Mouse (Mus musculus) layer of hippocampus, adult 8-10 months (tissue): ENCODE results near the gene Tmem203. TPM values are rescaled to one million over a fixed set of nuclear protein-coding genes. Genes with fewer than 3 reads are reported as not detected.
A peak's percentile ranks its signal among the peaks of the same experiment; 100 is the strongest.

Source experiments
- DNase-seq, 2 experiments: peaks; one replicate each; pipeline ENCODE4 v3.0.0; 2022; ENCODE audit warnings: low spot score in 2 of 2
- total RNA-seq, 4 experiments: library from RNA; stranded (reverse); gene quantifications; 2 replicates each; pipeline ENCODE4 v1.2.4; 2022

Gene Tmem203
- 10 to 100 TPM; 27.0 to 44.4 (median 33.9) TPM for total RNA-seq

DNA sequence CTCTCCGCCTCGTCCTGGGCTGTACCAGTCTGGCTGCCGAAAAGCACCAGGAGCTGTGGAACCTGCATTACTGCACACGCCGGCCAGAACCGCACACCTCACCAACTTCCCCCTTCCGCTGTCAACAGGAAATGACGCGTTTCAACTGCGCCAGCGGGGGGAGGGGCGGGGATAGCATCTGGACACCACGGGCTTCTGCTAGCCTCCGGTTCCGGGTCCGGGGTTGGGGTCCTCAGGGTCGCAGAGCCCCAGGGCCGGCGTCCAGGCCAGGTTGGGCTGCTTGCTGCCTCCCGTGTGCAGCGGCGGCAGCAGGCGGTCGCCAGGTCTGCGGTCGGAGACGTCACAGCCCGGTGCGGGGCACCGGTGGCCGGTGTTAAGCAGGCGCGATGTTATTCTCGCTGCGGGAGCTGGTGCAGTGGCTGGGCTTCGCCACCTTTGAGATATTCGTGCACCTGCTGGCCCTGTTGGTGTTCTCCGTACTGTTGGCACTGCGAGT is at the start of gene Tmem203:
Tmem203 (plus strand) TSS at position 156 of the 496 bp plus-strand sequence.
- peak in 1 of 2 experiments; percentile 78 for DNase-seq

DNA sequence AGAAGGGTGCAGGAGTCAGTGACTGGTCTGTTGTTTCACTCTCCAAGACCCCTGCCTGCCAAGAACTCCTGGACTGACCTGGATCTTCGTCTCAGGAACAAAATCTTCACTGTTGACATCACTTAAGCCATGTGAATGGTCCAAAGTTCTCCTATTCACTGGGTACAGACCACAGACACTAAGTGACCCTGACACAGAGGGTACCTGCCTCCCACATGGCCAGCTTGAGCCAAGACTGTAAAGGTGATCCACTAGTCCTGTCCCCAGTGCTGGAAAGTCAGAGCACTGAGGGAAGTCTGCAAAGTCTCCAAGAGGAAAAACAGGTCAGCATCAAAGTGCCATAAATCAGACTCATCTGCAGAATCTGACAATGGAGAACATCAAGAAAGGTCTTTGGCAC is 47.6 kb upstream of the Tmem203 start:
- DNase-seq: no peak

DNA sequence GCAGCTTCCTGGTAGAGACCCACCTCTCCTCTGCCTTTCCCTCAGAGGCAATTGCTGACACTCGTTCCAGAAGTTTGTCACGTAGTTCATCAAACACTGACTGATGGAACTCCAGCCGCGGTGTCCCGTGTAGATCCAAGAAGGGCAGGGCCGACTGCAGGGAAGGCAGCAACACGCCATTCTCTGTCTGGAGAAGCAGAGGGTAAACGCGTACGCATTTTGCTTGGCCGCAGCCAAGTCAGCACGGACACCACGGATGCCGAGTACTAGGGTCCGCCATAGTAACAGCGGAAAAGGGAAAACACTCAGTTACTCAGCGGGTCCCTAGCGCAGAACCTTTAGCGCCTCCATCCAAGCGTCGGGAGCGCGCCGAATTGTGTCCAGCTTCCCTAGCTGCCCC is 44.6 kb upstream of the Tmem203 start:
- no peak for DNase-seq

DNA sequence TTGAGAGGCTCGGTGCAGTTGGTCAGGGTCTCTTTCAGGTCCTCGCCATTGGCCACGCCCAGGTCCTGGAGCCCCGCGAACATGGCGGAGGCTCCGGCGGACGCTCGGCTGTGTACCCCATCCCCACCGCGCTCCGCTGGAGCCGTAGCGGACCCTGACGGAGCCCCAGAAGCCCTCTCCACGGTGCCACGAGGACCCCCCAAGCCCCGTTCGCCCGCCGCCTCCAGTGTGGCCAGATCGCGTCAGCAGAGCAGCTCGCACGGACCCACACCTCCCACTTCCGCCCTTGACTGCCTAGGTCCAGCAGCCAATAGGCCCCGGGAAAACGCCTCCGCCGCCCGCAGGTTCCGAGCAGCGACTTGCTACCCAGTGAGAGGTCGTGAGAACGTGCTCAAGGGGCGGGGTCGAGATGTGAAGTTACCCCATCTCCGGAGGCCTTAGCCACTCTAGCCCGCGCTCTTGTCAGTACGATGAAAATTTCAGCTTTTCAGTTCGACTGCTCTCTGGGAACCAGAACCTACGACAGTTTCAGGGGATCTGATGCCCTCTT is 44.0 kb upstream of the Tmem203 start, which contains the start of gene Nelfb:
Nelfb (minus strand) TSS at position 369 of the 550 bp plus-strand sequence.
- DNase-seq: peak; percentile 75 to 80

DNA sequence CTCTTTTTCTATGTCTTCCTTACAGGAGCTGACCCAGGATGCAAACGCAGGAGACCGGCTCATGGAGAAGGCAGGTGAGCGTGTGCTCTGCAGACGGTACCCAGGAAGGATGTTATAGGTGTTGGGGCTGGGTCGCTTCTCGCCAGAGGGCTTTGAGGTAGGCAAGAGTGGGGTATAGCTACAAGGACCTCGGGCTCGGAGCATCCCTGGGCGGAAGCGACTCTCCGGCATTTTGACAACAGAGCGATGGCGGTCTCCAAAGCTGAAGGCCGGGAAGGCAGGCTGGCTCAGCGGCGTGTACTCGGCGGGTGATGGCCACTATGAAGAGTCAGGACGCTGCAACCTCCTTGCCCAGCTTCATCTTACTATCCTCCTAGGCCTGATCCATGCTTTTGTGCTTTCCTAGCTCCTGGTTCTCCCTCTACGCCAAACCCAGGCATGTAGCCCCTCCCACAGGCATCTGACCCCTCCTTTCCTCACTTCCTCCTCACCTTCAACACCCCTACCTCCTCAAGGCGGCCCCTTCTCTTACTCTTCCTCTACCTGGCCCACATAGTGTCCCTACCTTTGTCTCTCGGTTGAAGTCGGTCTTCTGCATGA is 41.9 kb upstream of the Tmem203 start:
- no peak for DNase-seq

DNA sequence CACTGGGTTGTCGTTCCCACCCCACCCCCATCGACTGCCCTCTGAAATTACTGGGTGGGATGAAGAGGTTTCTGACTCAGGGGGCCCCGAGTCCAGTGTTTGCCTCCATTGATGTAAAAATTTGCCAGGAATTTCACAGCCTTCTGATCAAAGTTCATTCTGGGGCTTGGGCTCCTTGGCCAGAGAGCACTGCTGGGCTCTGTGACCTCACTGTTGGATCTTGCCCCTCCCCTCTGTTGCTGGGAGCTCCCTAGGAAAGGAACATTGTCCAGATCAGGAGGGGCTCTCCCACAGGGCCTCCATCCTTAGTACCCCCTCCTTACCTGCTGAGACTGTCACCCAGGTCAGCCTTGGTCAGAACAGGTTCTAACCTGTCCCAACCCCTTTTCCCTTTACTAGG is 40.8 kb upstream of the Tmem203 start, which contains the start of gene Stpg3:
Stpg3 (minus strand) TSS at position 194 of the 400 bp plus-strand sequence.
- no peak for DNase-seq

DNA sequence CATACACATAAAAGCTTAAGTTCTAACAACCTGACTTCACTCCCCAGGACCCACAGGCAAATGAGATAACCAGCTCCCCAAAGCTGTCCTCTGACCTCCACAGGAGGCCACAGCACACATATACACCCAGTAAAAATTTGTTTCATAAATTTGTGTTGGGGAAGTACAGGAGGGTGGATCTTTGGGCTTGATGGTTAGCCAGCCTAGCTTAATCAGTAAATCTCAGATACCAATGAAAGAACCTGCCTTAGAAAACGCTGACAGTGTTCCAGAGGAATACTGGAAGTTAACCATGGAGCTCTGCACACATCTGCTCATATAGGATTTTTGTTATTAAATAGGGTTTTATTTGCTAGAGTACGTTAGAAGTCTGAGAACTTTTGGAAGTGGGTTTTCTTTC is 37.6 kb upstream of the Tmem203 start:
- DNase-seq: no peak

DNA sequence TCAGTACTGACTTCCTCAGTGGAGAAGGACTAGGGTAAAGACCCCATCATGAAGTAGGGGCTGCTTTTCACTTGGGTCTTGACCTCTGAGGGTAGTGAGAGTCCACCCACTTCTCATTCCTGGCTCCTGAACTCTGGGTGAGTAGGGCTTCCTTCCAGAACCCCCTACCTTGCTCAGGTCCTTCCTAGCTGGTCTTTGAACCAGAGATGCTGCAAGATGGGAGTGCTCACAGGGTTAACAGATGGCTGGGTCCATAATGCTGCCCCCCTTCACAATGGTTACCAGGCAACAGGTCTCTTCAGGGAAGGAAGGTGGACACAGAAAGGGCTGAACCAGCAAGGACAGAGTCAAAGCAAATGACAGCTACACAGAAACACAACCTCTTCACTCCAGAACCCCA is 36.8 kb upstream of the Tmem203 start, which contains the start of gene Fam166a:
Fam166a (plus strand) TSS at position 301 of the 400 bp plus-strand sequence.
- DNase-seq: no peak

DNA sequence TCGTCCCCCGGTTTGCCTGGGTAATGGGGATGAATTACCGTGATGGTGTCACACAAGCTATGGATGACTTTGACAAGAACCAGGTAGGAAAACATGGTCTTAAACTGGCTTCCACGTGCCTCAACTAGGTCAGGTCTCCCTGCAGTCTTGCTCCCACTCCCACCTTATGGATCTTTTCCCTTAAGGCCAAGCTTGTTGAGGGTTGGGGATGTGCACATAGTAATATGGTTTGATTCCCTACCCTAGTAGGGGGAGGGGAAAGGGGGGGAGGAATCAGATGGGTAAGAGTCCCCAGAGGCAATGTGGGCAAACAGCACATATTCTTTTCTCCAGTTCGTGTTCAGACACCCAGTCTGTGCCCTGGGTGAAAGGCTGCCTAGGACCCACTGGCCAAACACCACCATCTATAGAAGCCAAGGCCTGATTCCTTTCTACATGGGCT is 33.9 kb upstream of the Tmem203 start:
- no peak for DNase-seq

DNA sequence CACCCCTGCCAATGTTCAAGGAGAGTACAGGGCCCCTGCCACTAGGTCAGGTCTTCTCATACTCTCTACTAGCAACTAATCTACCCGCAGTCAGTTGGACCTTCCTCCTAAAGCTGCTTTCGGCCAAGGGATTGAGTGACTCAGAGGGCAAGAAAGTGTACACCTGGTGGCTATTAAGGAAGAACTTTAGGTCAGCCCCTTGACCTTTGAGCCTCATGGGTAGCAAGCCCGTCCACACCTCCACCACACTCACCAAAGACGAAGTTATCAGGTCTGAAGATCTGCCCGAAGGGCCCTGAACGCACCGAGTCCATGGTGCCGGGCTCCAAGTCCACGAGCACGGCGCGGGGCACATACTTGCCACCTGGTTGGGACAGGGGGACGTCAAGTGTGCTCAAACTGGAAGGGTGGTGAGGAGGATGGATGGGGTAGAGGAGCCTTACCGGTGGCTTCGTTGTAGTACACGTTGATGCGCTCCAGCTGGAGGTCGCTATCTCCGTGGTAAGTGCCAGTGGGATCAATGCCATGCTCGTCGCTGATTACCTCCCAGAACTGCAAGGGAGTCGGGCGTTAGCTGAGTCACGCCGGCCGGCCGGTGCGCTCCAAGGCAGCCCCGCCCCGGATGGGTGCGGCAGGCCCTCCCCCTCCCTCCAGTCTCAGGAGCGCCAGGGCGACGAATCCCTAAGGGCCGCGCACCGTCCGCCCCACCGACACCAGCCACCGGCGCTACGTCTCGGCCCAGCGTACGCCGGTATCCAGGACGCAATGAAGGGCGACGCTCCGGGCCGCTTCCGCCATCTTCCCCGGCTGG is 31.4 kb upstream of the Tmem203 start:
- peak; percentile 67 for DNase-seq

DNA sequence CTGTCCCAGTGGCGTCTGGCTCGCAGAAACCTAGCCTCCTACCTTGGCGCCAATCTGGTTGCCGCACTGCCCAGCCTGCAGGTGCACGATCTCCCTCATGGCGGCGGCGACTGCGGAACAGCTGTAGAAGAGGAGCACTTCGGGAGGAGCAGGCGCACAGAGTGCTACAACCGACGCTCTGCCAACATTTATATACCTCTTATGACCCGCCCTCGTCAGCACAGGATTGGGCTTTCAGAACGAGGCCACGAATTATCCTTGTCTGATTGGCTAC is 30.8 kb upstream of the Tmem203 start, which contains the start of gene Tubb4b:
Tubb4b (minus strand) TSS at position 211 of the 274 bp plus-strand sequence.
- no peak for DNase-seq

DNA sequence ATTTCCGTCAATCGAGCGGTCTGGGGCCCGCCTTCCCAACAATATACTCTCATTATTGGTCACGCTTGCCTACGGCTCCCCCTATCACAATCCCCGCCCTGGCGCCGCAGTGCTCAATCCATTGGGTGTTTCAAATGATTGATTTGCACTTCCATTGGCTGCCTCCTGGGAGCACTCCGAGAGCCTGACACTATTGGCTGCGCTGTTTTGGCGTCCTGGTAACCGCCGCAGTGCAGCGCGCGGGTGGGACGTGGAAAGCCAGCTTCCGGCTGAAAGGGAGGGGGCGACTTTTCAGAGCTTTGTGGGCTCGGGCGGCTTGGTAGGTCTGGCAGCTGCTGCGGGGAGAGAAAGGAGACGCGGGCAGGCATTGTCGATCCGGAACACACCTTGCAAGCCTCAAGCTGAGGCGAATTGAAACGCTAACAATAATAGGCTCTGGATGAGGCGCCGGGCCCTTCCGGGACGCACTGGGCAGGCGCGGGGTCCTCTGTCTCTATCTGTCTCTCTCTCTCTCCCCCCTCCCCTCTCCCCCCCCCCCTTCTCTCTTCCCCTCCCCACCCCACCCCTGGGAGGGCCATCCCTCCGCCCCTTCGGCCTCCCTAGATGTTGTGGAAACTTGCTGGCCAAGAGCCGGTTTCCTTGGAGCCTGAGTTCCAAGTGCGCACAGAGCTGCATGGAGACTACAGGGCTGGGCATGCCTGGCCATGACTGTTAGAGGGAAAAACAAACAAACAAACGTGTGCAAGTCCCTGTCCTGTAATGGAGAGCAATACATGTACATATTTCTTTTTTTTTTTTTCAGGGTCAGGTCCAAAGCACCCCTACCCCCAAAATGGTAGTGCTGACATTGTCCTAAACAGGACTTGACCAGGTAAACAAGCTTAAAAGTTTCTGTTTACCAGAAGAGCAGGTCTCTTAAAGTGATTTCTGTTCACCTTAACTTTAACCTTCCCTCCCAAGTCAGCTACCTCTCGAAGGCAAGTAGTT is 30.2 kb upstream of the Tmem203 start:
- peak; percentile 99 to 100 for DNase-seq

DNA sequence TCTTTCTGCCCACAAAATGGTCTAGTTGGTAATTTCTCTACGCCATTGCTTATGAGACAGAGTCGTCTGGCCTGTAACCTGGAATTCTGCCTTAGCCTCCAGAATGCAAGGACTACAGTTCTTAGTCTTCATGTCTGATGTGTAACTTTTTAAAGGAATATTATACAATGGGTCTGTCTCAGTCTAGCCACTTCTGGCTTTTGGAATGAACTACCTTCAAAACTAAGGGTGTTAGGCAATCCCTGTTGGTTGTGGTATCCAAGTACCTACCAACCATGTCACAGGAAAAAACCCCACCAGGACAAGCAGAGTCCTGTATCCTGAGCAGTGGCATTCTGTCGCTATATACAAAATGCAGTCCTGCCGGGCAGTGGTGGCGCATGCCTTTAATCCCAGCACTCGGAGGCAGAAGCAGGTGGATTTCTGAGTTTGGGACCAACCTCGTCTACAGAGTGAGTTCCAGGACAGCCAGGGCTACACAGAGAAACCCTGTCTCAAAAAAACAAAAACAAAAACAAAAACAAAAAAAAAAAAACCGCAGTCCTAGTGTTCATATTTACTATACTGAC is 29.3 kb upstream of the Tmem203 start:
- DNase-seq: no peak

DNA sequence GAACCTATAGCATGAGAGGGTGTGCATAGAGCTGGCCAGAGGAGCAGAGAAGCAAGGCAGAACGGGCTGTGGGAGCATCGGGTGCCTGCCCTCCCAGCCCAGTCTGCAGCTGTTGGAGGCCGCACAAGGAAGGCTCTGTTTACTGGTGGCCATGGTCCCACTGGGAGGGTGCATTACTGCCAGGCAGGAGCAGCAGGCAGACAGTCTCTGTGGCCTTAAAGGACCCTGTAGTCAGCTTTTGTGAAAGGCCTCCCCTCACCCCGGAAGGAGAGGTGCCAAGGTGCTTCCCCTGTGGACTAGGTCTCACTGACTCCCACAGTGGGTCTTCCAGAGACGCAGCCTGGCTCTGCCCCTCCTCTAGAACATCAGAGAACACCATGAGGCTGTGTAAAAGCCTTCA is 28.4 kb upstream of the Tmem203 start:
- DNase-seq: peak; percentile 66 to 74

DNA sequence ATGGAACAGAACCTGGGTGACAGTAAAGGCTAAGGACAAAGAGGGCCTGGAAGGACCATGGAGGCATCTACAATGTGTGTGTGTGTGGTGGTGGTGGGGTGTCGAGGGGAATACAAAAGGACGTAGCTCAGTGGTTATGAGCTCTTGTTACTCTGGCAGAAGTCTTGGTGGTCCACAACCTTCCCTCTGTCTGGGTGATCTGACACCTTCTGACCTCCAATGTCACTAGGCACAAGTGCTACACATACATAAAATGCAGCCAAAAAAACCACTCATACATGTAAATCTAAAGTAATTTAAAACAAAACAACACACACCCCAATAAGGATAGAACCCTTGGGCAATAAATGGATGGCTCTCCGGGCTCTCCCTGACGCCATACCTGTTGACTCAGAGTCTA is 27.8 kb upstream of the Tmem203 start:
- no peak for DNase-seq

DNA sequence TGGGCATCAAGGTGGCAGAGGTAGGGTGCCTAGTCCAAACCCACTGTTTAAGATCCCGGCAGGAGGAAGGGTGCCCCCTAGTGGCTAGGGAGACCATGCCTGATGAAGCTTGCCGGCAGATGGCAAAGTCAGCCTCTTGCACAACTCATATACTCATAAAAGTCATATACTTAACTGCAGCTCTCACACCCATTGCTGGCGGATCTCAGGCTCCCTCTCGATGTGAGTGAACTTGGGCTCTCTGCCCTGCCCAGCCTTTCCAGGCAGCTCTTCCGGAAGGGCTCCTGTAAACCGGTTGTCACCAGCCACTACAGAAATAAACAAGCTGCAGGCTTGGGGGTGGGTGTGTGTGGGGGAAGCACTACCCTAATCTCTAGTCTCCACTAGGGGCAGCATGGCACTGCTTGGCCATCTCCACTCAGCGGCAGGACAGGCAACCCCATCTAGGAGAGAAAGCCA is 26.8 kb upstream of the Tmem203 start:
- DNase-seq: peak; percentile 85 to 88

DNA sequence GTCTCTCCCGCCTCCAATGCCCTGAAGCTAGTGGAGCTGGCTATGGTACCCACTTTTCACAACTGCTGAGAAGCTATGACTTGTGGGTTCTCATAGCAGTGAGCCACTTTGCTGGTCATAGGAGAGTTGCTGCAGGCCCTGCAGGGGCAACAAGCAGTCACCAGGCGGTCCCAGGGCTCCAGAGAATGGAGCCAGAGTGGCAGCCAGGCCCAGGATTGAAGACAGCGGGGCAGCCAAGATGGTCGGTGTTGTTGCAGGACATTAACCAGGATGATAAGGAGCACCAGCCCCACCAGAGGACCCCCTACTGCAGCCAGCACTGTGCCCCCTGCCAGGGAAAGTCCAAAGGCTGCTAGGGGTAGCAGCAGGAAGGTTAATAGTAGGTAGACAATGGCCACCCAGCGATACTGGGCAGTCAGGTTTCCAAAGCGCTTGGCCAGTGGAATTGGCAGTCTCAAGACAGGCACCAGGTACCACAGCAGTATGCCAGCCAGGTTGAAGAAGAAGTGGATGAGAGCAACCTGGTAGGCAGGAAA is 26.2 kb upstream of the Tmem203 start:
- no peak for DNase-seq

DNA sequence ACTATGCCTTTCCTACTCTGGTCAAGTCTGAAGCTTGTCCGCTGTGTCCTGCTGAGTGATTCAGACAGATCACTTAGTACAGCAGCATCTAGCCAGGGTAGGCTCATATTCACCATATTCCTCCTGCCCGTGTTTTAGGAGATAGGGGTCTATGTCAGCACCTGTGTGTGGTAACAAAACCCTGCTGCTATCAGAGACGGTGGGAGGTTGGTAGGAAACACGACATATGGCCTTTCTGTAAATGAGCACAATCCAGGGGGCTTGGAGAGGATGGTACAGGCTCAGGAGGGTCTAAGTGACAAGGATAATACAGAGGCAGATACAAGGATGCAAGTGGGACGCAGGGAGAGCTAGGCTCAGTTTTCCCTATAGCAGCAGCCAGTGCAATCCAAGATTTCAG is 25.7 kb upstream of the Tmem203 start:
- DNase-seq: no peak

DNA sequence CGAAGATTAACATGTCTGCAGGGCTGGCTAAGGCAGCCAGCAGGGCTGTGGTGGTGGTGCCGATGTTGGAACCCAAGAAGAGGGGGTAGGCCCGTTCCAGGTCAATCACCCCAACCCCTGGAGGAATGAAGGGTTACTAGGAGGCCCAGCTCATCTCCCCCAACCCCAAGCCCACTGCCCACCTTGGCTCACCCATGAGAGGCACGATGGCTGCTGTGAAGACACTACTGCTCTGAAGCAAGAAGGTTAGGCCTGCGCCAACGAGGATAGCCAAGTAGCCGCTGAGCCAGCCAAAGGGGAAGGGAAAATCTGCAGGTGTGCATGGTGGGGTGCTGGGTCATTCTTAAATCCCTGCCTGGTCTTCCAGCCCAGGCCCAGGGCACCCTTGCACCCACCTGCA is 24.7 kb upstream of the Tmem203 start:
- DNase-seq: no peak

DNA sequence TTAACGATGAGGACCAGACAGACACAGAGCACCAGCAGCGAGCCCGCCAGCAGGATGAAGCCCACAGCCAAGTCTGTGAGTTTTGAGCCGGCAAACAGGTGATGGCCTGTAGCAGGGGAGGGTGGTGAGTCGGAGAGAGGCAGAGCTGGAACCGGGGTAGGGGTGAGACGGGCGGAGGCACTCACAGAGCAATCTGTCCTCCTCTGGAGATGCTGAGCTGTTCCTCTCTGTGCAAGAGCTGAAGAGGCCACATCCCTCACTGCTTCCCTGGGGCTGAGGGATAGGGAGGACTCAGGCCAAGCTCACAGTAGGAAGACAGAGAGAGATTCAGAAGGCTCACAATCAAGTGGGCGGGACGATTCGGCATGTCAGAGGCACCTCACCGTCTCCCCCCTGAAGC is 24.2 kb upstream of the Tmem203 start:
- DNase-seq: no peak
